Mouse (Mus musculus) lung, postnatal 0 days (tissue): ENCODE results near the gene Hcrtr1. TPM values are rescaled to one million over a fixed set of nuclear protein-coding genes. Genes with fewer than 3 reads are reported as not detected.

Experiments used
- ATAC-seq: fragments of 200-750 bp; cut with Nextera tagmentation; 2 replicates; pipeline ENCODE4 v1.8.0; 2017; ENCODE audit warnings: moderate library complexity
- DNase-seq: peaks from one replicate; pipeline ENCODE4 v3.0.0-alpha.2; 2016; ENCODE audit warnings: low spot score
- H3K27ac ChIP-seq: fragments of 300-500 bp; sonication (generic); 2 replicates; pipeline ENCODE4 v1.5.1; 2014; ENCODE audit warnings: antibody characterized with exemption, mild to moderate bottlenecking, low read length, mixed read lengths
- H3K27me3 ChIP-seq: fragments of 300-500 bp; sonication (generic); replicated peaks from 2 replicates; pipeline ENCODE4 v1.6.1; 2014; ENCODE audit warnings: low read length, mixed read lengths; ENCODE audit not compliant: insufficient read depth
- H3K36me3 ChIP-seq: fragments of 300-500 bp; sonication (generic); 2 replicates; pipeline ENCODE4 v1.6.1; 2014; ENCODE audit warnings: low read length, mixed read lengths; ENCODE audit not compliant: insufficient read depth
- H3K4me1 ChIP-seq: fragments of 300-500 bp; sonication (generic); 2 replicates; pipeline ENCODE4 v1.6.1; 2014; ENCODE audit warnings: antibody characterized with exemption, low read depth, low read length, mixed read lengths; ENCODE audit not compliant: insufficient read depth
- H3K4me2 ChIP-seq: fragments of 300-500 bp; sonication (generic); replicated peaks from 2 replicates; pipeline ENCODE4 v1.6.1; 2014; ENCODE audit warnings: low read depth, mild to moderate bottlenecking, low read length, moderate library complexity, mixed read lengths
- H3K4me3 ChIP-seq: fragments of 300-500 bp; sonication (generic); 2 replicates; pipeline ENCODE4 v1.5.1; 2014; ENCODE audit warnings: low read depth, low read length
- H3K9ac ChIP-seq: fragments of 300-500 bp; sonication (generic); replicated peaks from 2 replicates; pipeline ENCODE4 v1.6.1; 2014; ENCODE audit warnings: low read depth, mild to moderate bottlenecking
- H3K9me3 ChIP-seq: fragments of 300-500 bp; sonication (generic); 2 replicates; pipeline ENCODE4 v1.6.1; 2016; ENCODE audit warnings: low read length, mixed read lengths
- CTCF ChIP-seq: IDR thresholded peaks from 2 replicates; pipeline ENCODE4 v1.5.1; 2016; ENCODE audit warnings: antibody characterized with exemption, mild to moderate bottlenecking
- EP300 ChIP-seq: IDR thresholded peaks from 2 replicates; pipeline ENCODE4 v1.6.1; 2016; ENCODE audit warnings: antibody characterized with exemption, mild to moderate bottlenecking, control low read depth
- WGBS: fragments of 180-500 bp; shearing (Covaris S2); extraction: QIAGEN DNeasy Blood & Tissue Kit; methylation state at CpG from one replicate; pipeline ENCODE4 v1.1.7; 2014; 5-methylcytosine and 5-hydroxymethylcytosine counted together
- polyA plus RNA-seq: library from polyadenylated mRNA; unstranded; fragments of >200 nt; fragmentation: Nextera tagmentation; extraction: Ambion mirVana; gene quantifications from 2 replicates; pipeline ENCODE4 v1.2.1, GENCODE M21; 2015

The Hcrtr1 gene
- polyA plus RNA-seq, 1 experiment from 2014 or later: 0.18 TPM

DNA sequence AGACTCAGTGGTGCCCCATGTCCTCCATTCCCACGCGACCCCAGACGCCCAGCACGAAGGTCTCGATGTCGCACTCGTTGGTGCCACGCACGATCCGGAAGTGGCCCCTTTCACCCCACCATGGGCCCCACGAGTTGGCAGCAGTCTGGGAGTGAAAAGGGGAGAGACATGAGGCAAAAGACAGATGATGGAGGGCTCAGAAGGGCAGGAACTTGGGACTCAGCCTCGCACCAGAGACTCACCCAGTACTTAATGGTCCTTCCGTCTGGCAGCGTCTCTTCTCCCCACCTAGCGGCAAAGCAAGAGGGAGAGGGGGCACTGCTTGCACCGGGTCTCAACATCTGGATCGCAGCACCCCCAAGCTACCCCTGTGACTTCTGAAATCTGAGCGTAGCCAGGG lies 26.9 kb upstream of the Hcrtr1 start:
- 77% methylated on average over 18 of the region's 18 CpGs for WGBS
- TF ChIP-seq CTCF: no peak
- TF ChIP-seq EP300: no peak
- no peaks in the 10 kb centered on the region for H3K9me3 ChIP-seq
- DNase-seq (no peak), ATAC-seq (no peak)
- no peak overlapping the region for H3K9ac ChIP-seq
- peaks cover 15% of the 10 kb centered on the region; the same call in 1 of the 2 replicates for H3K36me3 ChIP-seq
- H3K4me1 ChIP-seq: peaks cover 29% of the 10 kb centered on the region
- H3K27me3 ChIP-seq: no peaks in the 10 kb centered on the region
- 0 out of 2 replicates have a peak overlapping the region, but pooled peaks have one; percentile 5 for H3K4me2 ChIP-seq
- no peak overlapping the region for H3K27ac ChIP-seq
- no peak overlapping the region for H3K4me3 ChIP-seq

DNA sequence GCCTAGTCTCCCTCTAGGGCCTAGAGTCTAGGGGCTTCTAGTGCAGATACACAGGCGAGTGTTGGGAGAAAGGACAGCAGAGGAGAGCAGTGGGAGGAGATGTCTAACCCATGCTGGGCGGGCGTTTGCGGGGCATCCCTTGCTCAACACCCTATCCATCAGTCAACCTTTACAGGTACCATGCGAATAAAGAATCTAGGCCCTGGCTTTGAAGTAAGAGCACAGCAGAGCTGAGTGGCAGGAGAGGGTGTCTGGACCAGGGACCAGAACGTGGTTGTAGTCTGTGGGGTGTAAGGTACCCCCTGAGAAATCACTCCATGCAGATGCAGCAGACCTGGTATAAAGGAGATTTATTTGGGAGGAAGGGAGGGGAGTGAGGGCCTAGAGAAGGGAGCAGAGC lies 25.0 kb upstream of the Hcrtr1 start:
- H3K9me3 ChIP-seq: no peaks in the 10 kb centered on the region
- WGBS: 78% methylated on average over 6 of the region's 6 CpGs
- 0 out of 2 replicates have a peak overlapping the region, but pooled peaks have one; percentile 60 for H3K27ac ChIP-seq
- H3K9ac ChIP-seq: no peak overlapping the region
- DNase-seq (no peak), ATAC-seq (no peak)
- peaks cover 15% of the 10 kb centered on the region; the same call in 1 of the 2 replicates for H3K36me3 ChIP-seq
- H3K4me3 ChIP-seq: no peak overlapping the region
- H3K4me2 ChIP-seq: no peak overlapping the region
- H3K4me1 ChIP-seq: peaks cover 29% of the 10 kb centered on the region
- TF ChIP-seq CTCF (no peak), EP300 (no peak)
- H3K27me3 ChIP-seq: no peaks in the 10 kb centered on the region

DNA sequence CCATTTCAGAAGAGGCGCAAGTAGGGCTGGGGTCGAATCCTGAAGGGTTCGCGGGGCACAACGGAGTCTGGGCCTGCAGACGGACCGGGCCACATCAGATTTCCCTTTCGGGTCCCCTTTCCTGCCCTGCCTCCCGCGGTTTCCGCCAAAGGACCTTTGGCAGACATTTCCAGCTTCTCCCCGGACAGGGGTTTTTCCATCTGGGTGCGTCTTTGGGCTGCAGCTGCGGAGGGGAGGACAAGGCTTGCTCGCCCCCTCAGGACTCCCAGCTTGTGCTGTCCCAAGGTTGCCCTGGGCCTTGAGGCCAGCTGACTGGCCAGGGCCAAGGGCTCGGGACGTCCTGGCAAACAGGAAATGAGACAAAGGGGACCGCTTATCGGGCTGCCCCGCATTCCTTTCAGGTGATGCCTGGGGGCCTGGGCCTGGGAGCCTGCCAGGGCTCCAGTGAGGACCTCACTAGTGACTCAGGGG lies 24.3 kb upstream of the Hcrtr1 start:
- H3K36me3 ChIP-seq: peaks cover 15% of the 10 kb centered on the region; the same call in 1 of the 2 replicates
- H3K4me2 ChIP-seq: peak overlapping the region; percentile 27
- H3K4me3 ChIP-seq: no peak overlapping the region
- TF ChIP-seq EP300: peak; percentile 82
- TF ChIP-seq CTCF: no peak
- peak overlapping the region; percentile 60 for H3K27ac ChIP-seq
- peaks cover 27% of the 10 kb centered on the region for H3K4me1 ChIP-seq
- H3K9me3 ChIP-seq: no peaks in the 10 kb centered on the region
- ATAC-seq (peak; percentile 62), DNase-seq (peak; percentile 81)
- 6% methylated on average over 20 of the region's 20 CpGs for WGBS
- no peaks in the 10 kb centered on the region for H3K27me3 ChIP-seq
- H3K9ac ChIP-seq: no peak overlapping the region; the same call in 1 of the 2 replicates

DNA sequence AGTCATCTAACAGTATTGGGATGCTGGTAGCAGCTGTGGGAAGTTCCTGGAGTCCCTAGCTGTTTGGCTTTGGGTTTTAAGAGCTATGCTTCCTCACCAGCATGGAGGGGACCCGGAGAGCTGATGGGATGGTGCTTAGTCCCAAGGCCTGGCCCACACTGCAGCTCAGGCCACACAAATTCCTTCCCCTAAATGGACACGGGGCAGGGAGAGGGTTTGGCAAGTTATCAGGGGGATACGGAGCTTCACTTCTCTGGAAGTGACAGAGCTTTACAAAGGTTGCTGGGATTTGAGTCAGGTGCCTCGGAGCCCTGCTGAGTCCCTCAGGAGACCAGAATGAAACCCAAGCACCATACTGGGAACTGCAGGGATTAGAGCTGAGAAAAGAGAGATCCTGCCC lies 22.2 kb upstream of the Hcrtr1 start:
- no peak for TF ChIP-seq EP300
- TF ChIP-seq CTCF: no peak
- Histone ChIP-seq H3K36me3 (peaks cover 5% of the 10 kb centered on the region; the same call in 1 of the 2 replicates), H3K4me2 (no peak overlapping the region), H3K4me3 (no peak overlapping the region), H3K9me3 (no peaks in the 10 kb centered on the region), H3K27me3 (no peaks in the 10 kb centered on the region), H3K9ac (no peak overlapping the region), H3K27ac (no peak overlapping the region), H3K4me1 (peaks cover 11% of the 10 kb centered on the region; the same call in 1 of the 2 replicates)
- DNase-seq (no peak), ATAC-seq (no peak)
- WGBS: 37% methylated on average over 4 of the region's 4 CpGs

DNA sequence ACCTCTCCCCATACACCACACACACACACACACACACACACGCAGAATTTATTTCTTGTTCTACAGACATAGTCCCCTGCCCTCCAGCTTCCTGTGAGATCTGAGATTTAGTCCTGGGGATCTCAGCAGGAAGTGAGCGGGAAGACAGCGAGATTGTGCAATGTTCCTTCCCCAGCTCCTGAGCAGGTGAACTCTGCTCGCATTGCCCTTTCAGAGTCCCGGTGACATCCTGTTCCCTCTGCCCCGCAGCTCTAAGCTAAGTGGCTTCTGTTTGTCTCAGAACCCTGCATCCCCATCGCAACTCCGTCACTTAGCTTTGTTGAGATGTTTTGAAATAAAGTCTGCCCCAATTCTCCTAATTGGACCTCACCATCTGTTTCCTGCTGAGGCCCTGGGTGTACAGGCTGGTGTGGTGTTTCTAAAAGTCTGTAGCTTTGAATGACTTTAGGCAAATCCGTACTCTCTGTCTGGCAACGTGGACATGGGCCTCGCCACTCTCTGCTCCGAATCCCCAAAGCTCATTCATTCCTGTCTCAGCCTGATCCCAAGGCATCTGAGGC lies 17.7 kb upstream of the Hcrtr1 start:
- 54% methylated on average over 12 of the region's 12 CpGs for WGBS
- H3K4me1 ChIP-seq: no peaks in the 10 kb centered on the region; the same call in 1 of the 2 replicates
- DNase-seq (no peak), ATAC-seq (no peak)
- H3K36me3 ChIP-seq: no peaks in the 10 kb centered on the region
- no peak for TF ChIP-seq EP300
- TF ChIP-seq CTCF: no peak
- H3K4me3 ChIP-seq: no peak overlapping the region
- no peaks in the 10 kb centered on the region; the same call in 1 of the 2 replicates for H3K27me3 ChIP-seq
- no peak overlapping the region for H3K4me2 ChIP-seq
- no peak overlapping the region for H3K9ac ChIP-seq
- H3K9me3 ChIP-seq: no peaks in the 10 kb centered on the region
- H3K27ac ChIP-seq: no peak overlapping the region

DNA sequence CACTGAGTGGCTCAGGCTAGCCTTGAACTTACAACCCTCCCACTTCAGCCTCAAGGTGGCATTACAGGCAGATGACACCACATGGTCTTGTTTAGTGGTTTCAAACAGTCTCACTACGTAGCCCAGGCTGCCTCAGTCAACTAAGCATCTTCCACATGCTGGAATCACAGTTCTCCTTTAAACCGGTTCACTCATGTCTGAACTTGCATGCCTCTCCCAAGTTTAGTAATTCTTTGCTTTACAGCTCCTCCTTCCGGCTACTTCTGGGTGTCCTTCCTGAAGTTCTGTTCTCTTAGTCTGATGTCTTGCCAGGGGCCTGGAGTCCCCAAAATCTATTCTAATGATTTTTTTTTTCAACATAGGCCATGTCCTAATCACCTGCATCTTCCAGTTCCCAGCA lies 15.1 kb upstream of the Hcrtr1 start:
- WGBS: 63% methylated on average over 3 of the region's 3 CpGs
- Histone ChIP-seq H3K4me2 (no peak overlapping the region), H3K9me3 (no peaks in the 10 kb centered on the region), H3K36me3 (no peaks in the 10 kb centered on the region), H3K4me3 (no peak overlapping the region), H3K27me3 (no peaks in the 10 kb centered on the region; the same call in 1 of the 2 replicates), H3K27ac (no peak overlapping the region), H3K4me1 (no peaks in the 10 kb centered on the region), H3K9ac (no peak overlapping the region)
- DNase-seq (no peak), ATAC-seq (no peak)
- 0 out of 2 replicates have a peak, but pooled peaks have one; percentile 4 for TF ChIP-seq CTCF
- TF ChIP-seq EP300: no peak
